Mouse (Mus musculus): ENCODE data around the gene Nphs1.

- TF ChIP-seq CTCF (IDR thresholded peaks at IDR 0.05; ENCODE audit: borderline replicate concordance, insufficient read depth, low read depth, low read length) (no peak), POLR2A (IDR thresholded peaks at IDR 0.05; ENCODE audit: borderline replicate concordance, insufficient read depth, low read length) (no peak)
These were observed 73.2 kb downstream of the Nphs1 start for GRCm38 (mm10) chr7:30531291-30531815.
